Mouse (Mus musculus) monocyte, adult 5-6 weeks (primary cell): ENCODE results near the gene Fam81a. TPM values are rescaled to one million over a fixed set of nuclear protein-coding genes. Genes with fewer than 3 reads are reported as not detected.

Experiments used
- ATAC-seq: fragments of 153-309, 156-312 bp; replicated peaks from 2 replicates; pipeline ENCODE4 v1.8.0; 2017; ENCODE audit warnings: mild to moderate bottlenecking; ENCODE audit not compliant: low TSS enrichment, insufficient number of reproducible peaks, severe bottlenecking, poor library complexity, low FRiP score
- total RNA-seq: library from RNA; stranded (forward); fragments of 200-1000, 200-491, 200-594 nt; gene quantifications from 3 replicates; pipeline ENCODE4 v1.2.3, GENCODE M21; 2017

Fam81a gene
- total RNA-seq, 1 experiment from 2014 or later = 0.76 TPM

DNA sequence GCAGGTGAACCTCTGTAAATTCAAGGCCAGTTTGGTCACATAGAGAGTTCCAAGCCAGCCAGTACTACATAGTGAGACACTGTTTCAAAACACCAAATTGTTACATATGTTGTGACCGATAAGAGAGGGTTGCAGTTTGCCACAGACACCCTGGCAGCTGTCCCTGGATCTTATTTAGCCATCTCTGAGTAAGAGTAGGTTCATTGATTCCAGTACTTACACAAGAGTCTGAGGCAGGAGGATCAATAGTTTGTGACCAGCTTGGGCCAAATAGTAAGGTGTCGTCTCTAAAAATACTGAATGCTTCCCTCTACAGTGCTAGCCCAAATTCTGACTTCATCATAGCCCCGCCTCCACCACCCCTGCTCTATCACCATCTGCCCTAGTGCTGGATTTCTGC is 64.3 kb downstream of the Fam81a start:
- ATAC-seq = no peak

DNA sequence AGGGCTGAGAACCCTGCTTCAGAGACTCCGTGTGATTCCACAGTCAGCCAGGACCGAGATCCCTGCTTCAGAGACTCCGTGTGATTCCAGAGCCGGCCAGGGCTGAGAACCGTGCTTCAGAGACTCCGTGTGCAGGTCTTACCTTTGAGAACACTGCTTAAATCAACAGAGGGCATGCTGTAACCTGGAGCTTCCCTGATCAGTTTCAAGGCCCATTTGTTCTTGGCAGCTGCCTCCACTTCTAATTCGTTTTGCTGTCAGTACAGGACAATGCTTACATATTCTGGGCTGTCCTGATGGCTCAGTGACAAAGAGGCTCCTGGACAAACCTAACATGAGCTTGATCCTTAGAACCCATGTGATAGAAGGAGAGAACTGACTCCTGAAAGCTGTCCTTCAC is 65.2 kb downstream of the Fam81a start:
- ATAC-seq = no peak

DNA sequence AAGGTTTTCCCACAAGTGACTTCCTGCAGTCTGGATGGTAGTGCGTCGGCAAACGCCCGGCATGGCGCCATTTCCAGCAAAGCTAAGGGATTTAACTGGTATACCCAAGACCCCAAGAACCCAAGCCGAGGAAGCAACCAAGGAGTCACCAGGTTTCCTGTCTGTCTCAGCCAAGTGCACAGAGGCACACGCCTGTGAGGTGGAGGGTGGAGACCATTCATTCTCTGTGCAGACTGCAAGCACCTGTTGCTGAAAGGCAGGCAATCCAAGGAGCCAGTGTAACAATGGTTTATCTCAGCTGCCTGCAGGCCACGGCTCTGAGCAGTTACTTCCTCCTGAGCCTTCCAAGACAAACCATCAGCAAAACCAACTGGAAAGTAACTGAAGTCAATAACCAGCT is 70.0 kb downstream of the Fam81a start:
- no peak for ATAC-seq

- no peak for ATAC-seq
Measured at GRCm38 (mm10) chr9:70069961-70070435, 72.4 kb downstream of the Fam81a start.

- ATAC-seq = no peak
Measured at GRCm38 (mm10) chr9:70067497-70067896, 74.9 kb downstream of the Fam81a start.

- ATAC-seq = no peak
Measured at GRCm38 (mm10) chr9:70062012-70062411, 80.3 kb downstream of the Fam81a start.

DNA sequence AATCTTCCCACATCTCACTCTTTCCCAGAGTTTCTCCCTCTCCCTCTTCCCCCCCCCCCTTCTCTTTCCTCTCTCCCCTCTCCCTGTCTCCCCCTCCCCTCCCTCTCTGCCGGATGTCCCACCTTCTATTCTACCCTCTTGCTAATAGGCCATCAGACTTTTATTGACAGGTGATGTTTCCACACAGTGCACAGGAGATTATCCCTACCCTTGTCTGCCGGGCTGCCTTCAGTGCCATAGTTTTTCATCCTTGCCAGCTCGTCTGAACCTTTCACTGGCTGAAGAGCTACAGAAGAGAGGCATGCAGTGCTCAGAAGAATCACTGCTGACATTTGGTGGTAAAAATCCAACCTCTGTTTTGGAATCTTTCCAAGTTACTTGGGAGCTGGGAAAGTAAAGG is 88.9 kb downstream of the Fam81a start:
- no peak for ATAC-seq

- no peak for ATAC-seq
Measured at GRCm38 (mm10) chr9:70052730-70053129, 89.6 kb downstream of the Fam81a start.

GRCm38 (mm10) chr9:70049839-70050238 is 92.5 kb downstream of the Fam81a start:
- no peak for ATAC-seq

- ATAC-seq = no peak
Measured at GRCm38 (mm10) chr9:70049416-70049783, 93.0 kb downstream of the Fam81a start.

DNA sequence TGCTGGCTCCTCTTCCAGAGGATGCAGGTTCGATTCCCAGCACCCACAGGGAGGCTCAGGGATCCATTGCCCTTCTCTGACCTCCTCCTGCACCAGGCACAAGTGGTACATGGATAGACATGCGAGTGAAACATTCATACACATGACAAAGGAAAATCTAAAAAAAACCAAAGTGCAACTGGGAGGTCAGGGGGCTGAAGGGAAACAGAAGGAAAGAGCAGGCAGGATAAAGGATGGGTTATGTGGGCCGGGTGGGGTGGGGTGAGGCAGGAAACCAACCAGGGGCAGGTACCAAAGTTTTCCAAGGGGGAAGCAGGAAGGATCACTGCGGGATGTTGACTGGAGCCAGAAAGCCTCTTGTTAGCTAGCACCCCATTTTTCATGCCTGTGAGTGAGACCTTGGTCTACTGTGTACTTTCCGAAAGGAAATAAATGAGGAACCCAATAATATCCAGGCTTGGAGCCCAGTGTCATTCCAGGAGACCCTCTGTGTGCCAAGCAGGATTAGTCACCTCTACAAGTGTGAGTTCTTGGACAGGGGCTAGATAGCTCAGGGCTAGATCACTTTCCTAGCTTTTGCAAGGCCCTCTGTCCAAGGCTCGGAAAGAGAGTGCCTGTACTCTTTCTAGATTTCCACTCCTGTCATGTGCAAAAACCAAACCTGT is 93.5 kb downstream of the Fam81a start:
- no peak for ATAC-seq

- no peak for ATAC-seq
Measured at GRCm38 (mm10) chr9:70048280-70048679, 94.1 kb downstream of the Fam81a start.

DNA sequence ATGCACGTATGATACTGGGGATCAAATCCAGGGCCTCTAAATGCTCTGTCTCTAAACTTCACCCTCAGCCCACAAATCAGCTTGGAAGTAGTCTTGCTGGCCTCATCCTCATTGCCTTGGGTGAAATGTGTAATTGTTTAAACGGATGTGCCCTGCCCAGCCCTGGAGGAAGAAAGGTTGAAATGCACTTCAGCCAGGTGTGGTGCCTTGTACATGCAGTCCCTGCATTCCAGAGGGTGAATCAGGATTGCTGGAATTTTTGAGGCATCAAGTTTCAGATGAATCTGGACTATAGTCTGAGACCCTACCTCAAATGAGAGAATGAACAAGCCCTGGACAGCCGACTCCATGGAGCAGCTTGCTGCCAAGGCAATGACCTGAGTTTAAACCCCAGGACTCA is 94.5 kb downstream of the Fam81a start:
- no peak for ATAC-seq

DNA sequence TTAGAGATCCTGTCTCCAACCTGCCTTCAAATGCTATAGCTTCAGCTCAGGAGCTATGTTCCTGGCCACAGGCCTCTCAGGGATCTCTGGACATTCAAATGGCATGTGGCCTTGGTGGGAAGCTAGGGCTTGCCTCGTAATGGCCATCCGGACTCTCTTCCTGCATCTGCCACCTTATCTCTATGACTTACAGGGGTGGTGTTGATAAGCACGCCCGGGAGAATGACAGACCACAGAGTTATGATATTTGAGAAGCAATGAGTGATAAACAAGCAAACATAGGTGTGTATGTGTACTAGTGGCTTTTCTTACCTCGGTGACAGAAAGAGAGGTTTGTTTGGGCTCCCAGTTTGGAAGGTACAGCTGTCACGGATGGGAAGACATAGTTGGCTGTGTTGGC is 96.1 kb downstream of the Fam81a start:
- no peak for ATAC-seq

DNA sequence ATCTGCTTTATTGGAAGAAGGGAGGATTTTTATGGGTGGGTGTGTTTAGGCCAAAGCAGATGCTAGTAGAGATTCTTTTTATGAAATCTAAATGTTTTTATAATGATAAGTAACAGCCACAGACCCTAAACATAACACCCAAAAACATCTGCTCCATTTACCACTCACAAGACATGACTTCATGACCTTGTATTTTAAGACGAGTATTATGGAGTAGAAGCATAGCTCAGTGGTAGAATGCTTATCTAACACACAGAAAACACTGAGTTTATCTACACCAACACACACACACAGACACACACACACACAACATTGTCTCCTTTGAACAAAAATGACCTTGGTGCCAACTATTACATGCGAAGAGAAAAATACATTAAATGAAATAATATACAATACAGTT is 97.5 kb downstream of the Fam81a start:
- no peak for ATAC-seq

DNA sequence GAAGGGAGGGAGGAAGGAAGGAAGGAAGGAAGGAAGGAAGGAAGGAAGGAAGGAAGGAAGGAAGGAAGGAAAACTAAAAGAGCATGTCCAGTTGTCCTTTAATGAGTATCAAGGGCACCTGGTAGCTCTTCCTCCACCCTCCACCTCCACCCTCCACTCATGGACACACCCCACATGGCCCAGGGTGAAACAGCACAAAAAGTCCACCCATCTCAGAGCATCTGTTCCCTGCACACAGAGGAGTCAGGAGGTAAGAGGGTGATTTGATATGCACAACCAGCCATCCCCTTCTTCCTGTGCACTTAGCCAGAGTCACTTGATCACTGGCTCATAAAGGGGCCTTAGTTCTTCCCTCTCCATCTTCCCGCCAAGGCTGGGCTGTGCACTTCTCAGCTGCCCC is 99.4 kb downstream of the Fam81a start:
- no peak for ATAC-seq

DNA sequence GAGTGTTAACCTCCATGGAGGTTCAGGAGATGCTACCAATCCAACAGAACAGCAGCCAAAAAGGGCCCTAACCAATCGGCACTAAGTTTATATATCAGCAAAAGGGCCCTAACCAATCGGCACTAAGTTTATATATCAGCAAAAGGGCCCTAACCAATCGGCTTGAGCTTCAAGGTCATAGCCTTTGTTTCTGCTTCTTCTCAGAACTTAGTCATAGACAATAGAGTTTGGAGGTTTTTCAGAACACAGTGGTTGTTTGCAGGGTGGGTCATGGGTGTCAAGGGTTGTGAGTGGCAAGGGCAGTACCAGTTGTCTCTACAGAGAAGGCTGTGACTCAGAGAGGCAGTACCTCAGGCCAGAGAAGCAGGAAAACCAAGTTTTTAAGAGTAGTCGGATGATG is 100.2 kb downstream of the Fam81a start:
- no peak for ATAC-seq

- no peak for ATAC-seq
Measured at GRCm38 (mm10) chr9:70040570-70040969, 101.8 kb downstream of the Fam81a start.

DNA sequence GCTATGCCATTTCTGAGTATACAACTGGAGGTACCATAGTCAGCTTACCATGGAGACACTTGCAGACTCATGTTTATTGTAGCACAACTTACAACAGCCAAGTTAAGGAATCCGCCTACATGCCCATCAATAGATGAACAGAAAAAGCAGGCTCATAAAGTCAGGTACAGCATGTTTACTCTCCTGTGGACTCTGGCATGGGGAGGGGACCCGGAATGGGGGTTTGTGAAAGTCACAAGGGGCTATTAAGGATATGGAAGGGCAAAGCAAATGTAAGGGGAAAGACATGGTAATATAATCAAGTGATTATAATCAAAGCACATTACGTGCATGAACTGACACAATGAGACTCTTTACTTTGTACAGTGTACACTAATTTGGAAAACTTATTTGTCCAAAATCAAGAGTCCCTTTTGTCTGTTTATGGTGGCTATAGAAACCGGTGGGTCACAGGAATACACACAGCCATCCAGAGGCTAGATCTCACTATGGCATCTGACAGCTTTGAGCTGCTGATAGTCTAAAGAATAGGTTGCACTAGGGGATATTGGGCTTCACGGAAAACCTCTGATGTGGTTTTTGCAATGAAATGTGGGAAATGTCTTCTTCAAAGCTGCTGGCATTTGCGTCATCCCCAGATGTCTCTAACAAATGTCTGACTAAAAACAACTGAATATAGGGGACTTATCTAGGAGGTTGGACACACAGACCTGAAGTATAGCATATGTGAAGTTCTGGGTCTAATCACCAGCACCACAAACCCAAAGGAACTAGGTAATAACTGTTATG is 102.6 kb downstream of the Fam81a start:
- no peak for ATAC-seq
